Comparison of ENCODE assay signal across 22 mouse cellular contexts in the genomic region with DNA sequence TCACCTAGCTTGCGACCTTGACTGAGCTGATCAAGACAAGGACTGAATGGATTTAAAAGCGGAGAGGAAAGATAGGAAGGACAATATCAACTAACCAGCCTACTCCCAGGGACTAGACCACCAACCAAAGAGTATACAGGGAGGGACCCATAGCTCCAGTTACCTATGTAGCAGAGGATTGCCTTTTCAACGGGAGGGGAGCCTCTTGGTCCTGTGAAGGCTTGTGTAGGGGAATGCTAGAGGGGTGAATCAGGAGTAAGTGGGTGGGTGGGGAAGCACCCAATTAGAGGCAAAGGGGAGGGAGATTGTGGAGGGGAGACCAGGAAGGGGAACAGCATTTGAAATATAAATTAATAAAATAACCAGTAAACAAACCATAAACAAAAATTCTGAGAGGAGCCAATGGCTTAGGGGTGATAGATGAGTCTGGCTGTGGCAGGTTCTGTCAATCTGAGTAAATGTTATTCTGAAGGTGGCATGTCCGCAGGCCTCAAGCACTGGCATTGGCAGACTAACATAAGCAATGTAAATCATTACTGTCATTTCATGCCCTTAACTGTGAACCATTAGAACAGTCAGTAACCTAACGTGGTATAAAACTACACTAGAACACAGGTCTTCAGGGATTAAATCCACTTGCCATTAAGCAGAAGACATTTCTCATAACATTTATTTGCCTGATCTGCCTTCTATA. TPM values are rescaled to one million over a fixed set of nuclear protein-coding genes. Genes with fewer than 3 reads are reported as not detected.
"Had no signal": no experiment of that assay in that cellular context is flagged by ENCODE, and none has a peak within 500 bp of the region (broad histone marks: within the 10 kb centered on the region; RNA-seq: fewer than 3 reads in every experiment).

No protein-coding gene starts in this region.

- H3K27ac ChIP-seq: intestine, embryonic 15.5 days; kidney, embryonic 15.5 days; limb, embryonic 13.5 days; liver, embryonic 12.5 days; liver, embryonic 15.5 days; lung, embryonic 15.5 days; neural tube, embryonic 15.5 days; stomach, postnatal 0 days had no signal

- H3K4me2 ChIP-seq: intestine, embryonic 15.5 days; kidney, embryonic 15.5 days; limb, embryonic 13.5 days; liver, embryonic 12.5 days; liver, embryonic 15.5 days; lung, embryonic 15.5 days; neural tube, embryonic 15.5 days had no signal

- H3K4me1 ChIP-seq: intestine, embryonic 15.5 days; kidney, embryonic 15.5 days; liver, embryonic 12.5 days; liver, embryonic 15.5 days; lung, embryonic 15.5 days; neural tube, embryonic 15.5 days had no signal

- H3K9ac ChIP-seq: intestine, embryonic 15.5 days; kidney, embryonic 15.5 days; limb, embryonic 13.5 days; liver, embryonic 12.5 days; liver, embryonic 15.5 days; lung, embryonic 15.5 days; neural tube, embryonic 15.5 days had no signal

- H3K4me3 ChIP-seq: intestine, embryonic 15.5 days; kidney, embryonic 15.5 days; limb, embryonic 13.5 days; liver, embryonic 12.5 days; liver, embryonic 15.5 days; lung, embryonic 15.5 days; myocyte; neural tube, embryonic 15.5 days had no signal

- H3K27me3 ChIP-seq: intestine, embryonic 15.5 days; kidney, embryonic 15.5 days; limb, embryonic 13.5 days; liver, embryonic 12.5 days; liver, embryonic 15.5 days; lung, embryonic 15.5 days; neural tube, embryonic 15.5 days had no signal

- H3K9me3 ChIP-seq: intestine, embryonic 15.5 days; kidney, embryonic 15.5 days; limb, embryonic 13.5 days; liver, embryonic 12.5 days; liver, embryonic 15.5 days; lung, embryonic 15.5 days; neural tube, embryonic 15.5 days had no signal

- DNase-seq: kidney, adult 11 months; kidney, adult 8-10 months; kidney, postnatal 10 days; kidney, postnatal 36 days; left cerebral cortex, postnatal 4 days; liver; lung, adult 18-20 months; lung, postnatal 14 days; lung, postnatal 4 days; right cerebral cortex, postnatal 14 days; right cerebral cortex, postnatal 4 days; thymus, adult 2 months; thymus, postnatal 14 days had no signal

- ATAC-seq: intestine, embryonic 15.5 days; liver, embryonic 12.5 days had no signal

- H3K36me3 ChIP-seq: intestine, embryonic 15.5 days; kidney, embryonic 15.5 days; limb, embryonic 13.5 days; liver, embryonic 12.5 days; liver, embryonic 15.5 days; lung, embryonic 15.5 days; neural tube, embryonic 15.5 days had no signal

RNA-seq across cellular contexts. Expression of a gene that starts 32.7 kb away (rescaled TPM):
- polyA plus RNA-seq: myocyte had no signal
